Mouse (Mus musculus): ENCODE data around the gene Prex1.

The Prex1 gene

GRCm38 (mm10) chr2:166606053-166606452 is 107.6 kb downstream of the Prex1 start:
- DNase-seq (ENCODE audit: extremely low spot score) = no peak

- DNase-seq (ENCODE audit: extremely low spot score) = peak; percentile 34
These were observed 108.3 kb downstream of the Prex1 start for GRCm38 (mm10) chr2:166605164-166605831.

DNA sequence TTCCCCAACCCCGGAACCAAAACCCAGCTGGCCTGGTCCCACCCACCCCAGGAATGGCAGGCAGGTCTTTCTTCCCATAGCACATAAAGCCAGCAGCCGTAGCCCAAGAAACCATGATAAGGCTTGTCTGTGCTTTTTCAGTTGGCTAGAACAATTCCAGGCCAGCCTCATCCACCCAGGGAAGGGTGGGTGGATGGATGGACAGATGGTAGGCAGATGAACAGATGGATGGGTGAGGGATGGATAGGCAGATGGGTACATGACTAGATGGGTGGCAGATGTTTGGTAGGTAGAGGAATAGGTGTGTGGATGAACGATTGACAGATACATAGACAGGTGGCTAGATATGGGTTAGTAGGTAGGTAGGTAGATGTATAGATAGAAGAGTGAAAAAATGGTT is 110.7 kb downstream of the Prex1 start:
- no peak for DNase-seq (ENCODE audit: extremely low spot score)

DNA sequence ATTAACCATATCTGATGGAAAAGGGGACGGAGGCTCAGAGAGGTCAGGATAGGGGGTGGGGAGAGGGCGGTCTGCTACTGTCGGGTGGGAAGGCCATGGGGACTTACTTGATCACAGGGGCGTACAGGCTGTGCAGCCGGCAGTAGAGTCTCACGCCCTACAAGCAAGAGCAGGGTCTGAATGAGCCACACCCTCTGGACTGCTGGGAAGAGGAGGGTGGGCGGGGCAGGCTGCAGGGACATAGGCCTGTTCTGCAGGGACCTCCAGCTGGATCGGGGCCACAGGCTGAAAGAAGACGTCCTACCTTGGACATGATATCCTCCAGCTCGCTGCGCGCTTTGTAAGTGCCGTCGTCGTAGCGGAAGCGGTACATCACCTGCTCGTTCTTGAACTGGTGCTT is 112.2 kb downstream of the Prex1 start:
- no peak for DNase-seq (ENCODE audit: extremely low spot score)

DNA sequence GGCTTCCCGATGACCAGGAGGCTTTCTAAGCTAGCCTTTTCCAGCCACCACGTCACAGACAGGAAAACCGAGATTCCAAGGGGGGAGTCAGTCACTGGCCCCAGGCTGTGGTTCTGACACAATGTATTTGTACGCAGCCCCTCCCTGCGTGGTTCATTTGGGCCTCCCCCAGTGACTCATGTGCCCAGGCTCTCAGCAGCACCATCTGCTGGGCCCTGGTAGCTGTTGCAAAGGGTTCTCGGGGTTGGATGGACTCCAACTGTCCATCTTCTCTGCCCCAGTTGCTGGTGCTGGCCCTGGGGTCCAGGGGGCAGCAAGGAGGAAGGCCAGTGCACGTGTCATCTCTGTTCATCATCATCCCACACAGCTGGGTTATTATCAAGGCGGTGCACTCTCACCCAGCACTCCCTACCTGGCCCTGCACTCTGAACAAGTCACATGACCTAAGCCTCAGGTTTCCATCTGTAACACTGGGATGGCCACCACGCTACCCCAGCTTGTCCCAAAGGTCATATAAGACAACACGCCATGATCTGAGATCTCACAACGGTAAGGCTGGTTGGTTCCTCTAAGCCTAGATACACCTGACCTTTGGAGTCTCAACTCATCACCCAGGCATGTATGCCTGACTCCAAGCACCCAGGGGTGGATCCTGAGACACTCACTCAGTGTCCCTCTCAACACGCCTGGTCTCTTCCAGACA is 115.0 kb downstream of the Prex1 start:
- DNase-seq (ENCODE audit: extremely low spot score) = no peak

GRCm38 (mm10) chr2:166597763-166598162 is 115.9 kb downstream of the Prex1 start:
- no peak for DNase-seq (ENCODE audit: extremely low spot score)

GRCm38 (mm10) chr2:166592034-166592912 is 121.4 kb downstream of the Prex1 start:
- peak; percentile 78 for DNase-seq (ENCODE audit: extremely low spot score)

GRCm38 (mm10) chr2:166584491-166584890 is 129.1 kb downstream of the Prex1 start:
- no peak for DNase-seq (ENCODE audit: extremely low spot score)

DNA sequence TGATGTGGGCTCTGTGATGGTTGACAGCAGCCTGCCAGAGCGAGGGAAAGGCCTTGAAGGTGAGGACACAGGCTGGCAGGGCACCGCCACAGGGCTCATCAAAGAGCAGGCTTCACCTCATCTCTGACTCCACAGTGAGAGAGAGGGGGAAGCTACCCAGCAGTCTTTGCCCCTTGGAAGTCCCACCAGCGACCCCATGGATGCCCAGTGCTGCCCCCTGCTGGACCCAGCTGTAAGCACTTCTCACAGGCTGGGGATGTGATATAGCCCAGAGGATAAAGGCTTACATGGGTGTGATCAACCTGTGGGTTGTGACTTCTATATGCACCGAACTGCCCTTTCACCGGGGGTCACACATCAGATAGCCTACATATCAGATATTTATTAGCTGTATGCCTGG is 130.3 kb downstream of the Prex1 start:
- no peak for DNase-seq (ENCODE audit: extremely low spot score)

DNA sequence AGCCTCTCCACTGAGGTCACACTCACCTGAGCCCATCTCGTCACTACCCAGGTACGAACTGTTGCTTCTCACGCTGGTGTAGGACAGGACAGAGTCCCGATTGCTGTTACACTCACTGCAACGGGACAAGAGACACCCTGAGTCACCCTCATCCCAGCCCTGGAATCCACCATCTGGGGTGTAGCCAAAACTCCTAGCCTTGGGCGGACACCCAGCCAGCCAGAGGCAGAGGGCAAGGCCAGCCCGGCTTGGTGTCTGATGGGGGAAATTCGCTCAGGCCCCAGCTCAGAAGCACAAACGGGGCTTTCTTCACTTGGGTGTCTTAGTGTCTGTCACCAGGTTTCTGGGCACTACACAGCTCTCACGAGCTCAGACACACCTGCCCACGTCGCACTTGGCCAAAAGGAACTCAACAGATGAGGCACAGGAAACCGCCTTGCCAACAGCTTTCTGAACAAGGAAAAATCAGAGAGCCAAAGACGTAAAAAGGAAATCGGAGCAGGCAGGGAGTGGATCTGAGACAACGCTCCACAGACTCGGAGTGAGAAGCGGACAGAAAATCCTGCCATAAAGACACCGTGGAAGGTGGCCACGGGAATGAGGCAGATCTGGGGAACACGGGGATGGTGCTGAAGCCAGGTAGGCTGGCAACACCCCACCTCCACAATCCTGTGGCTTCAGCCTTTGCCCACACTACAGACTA is 131.6 kb downstream of the Prex1 start:
- DNase-seq (ENCODE audit: extremely low spot score) = no peak

GRCm38 (mm10) chr2:166579793-166580192 is 133.8 kb downstream of the Prex1 start:
- DNase-seq (ENCODE audit: extremely low spot score) = no peak

- DNase-seq (ENCODE audit: extremely low spot score) = no peak
These were observed 134.3 kb downstream of the Prex1 start for GRCm38 (mm10) chr2:166579361-166579760.

DNA sequence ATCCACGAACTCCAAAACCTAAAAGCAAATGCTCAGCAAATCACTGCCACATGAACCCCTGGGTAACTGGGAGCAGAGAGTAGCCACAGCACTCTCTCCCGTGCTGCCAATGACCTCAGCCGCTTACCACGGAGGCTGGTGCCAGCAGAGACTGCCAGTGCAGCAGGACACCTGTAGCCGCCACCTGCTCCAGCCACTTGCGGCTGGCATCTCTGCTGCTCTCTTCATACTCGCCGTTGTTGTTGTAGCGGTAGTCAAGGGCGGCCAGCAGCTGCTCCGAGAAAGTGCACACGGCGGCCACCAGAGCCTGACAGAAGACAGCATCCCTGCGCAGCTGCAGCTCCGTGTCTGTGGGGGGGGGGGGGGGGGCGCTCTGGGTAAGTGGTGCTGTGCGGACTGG is 138.2 kb downstream of the Prex1 start:
- no peak for DNase-seq (ENCODE audit: extremely low spot score)

- DNase-seq (ENCODE audit: extremely low spot score) = peak; percentile 71
These were observed 138.7 kb downstream of the Prex1 start for GRCm38 (mm10) chr2:166574934-166575333.

GRCm38 (mm10) chr2:166573621-166574020 is 140.0 kb downstream of the Prex1 start:
- DNase-seq (ENCODE audit: extremely low spot score) = no peak

DNA sequence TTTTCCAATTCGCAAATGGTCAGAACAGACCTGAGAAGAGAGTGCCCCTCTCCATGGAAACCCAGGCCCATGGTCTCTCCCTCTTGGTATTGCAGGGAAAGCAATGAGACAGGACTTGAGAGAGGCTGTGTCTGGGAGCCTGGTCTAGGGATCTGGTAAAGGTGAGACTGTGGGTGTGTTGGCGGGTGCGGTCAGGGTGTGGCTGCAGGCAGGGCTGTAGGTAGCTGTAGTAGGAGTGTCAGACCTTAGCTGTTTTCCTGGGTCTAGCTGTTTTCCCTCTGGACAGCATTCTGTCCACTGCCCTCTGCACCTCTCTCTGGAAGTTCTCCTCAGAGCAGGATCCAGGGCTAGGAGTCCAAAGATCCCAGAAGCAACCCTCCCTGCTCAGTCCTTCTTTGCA is 141.3 kb downstream of the Prex1 start:
- no peak for DNase-seq (ENCODE audit: extremely low spot score)

DNA sequence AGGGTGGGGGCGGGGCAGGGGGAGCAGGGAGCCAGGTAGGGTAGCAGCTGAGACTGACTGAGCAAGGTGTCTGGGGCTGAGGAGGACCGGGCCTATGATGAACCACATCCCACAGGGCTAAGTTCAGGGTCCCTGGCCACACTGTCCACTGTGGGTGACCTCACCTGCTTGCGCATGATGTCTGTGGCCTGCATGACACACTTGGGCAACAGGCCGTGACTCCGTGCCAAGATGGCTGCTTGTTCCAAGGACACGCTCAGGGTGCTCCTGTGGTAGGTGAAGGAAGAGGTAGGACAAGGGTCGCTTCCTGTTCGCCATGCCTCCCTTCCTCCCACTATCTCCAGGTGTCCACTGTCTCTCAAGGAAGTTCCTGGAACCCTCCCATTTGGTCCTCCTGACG is 144.4 kb downstream of the Prex1 start:
- no peak for DNase-seq (ENCODE audit: extremely low spot score)

- no peak for DNase-seq (ENCODE audit: extremely low spot score)
These were observed 148.1 kb downstream of the Prex1 start for GRCm38 (mm10) chr2:166565503-166565902.

GRCm38 (mm10) chr2:166564455-166564854 is 149.2 kb downstream of the Prex1 start:
- DNase-seq (ENCODE audit: extremely low spot score) = peak; percentile 86

DNA sequence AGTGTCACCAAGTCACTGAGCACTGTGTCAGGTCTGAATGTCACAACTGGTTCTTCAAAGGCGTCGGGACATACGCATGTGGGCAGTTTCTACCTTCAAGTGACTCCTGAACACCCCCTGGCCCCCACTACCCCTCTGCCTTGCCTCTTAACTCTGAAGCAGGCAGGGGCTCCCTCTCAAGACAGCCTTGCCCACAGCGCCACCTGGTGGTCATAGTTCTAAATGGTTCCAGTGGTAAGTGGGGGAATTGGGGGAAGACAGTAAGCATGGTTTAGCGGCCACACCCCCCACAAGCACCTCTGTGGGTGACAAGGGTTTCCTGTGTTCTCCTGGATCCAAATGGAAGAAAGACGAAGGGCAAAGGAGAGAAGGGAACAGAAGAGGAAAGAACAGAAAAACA is 149.7 kb downstream of the Prex1 start:
- peak; percentile 90 for DNase-seq (ENCODE audit: extremely low spot score)

- no peak for DNase-seq (ENCODE audit: extremely low spot score)
These were observed 150.6 kb downstream of the Prex1 start for GRCm38 (mm10) chr2:166563076-166563475.

- DNase-seq (ENCODE audit: extremely low spot score) = no peak
These were observed 151.9 kb downstream of the Prex1 start for GRCm38 (mm10) chr2:166561781-166562180.

All from embryo, embryonic 9.5 days (tissue).